Mouse (Mus musculus) kidney, adult 9 months (tissue): Measurements from ENCODE around the gene Adarb2.
A peak's percentile ranks its signal among the peaks of the same experiment; 100 is the strongest.

Experiments used
- DNase-seq: peaks from one replicate; pipeline ENCODE4 v3.0.0; 2022

Adarb2 gene

DNA sequence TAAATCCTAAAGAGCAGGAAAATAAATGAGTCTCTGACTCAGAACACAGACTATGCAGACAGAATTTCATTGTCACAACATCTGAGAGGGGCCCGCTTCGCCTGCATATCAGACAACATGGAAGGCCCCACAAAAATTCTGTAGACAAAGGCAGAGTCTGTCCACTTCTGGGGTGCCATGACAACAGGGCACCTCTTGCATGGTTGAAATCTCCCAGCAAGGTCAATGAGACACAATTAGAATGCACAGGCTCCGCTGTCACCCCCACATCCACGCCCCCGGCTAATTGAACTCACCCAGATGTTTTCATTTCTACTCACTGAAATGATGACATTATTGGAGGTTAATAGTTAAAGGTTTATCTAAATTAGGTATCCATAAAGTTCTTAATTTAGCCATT, 296.9 kb downstream of the Adarb2 start:
- peak; percentile 5 for DNase-seq

DNA sequence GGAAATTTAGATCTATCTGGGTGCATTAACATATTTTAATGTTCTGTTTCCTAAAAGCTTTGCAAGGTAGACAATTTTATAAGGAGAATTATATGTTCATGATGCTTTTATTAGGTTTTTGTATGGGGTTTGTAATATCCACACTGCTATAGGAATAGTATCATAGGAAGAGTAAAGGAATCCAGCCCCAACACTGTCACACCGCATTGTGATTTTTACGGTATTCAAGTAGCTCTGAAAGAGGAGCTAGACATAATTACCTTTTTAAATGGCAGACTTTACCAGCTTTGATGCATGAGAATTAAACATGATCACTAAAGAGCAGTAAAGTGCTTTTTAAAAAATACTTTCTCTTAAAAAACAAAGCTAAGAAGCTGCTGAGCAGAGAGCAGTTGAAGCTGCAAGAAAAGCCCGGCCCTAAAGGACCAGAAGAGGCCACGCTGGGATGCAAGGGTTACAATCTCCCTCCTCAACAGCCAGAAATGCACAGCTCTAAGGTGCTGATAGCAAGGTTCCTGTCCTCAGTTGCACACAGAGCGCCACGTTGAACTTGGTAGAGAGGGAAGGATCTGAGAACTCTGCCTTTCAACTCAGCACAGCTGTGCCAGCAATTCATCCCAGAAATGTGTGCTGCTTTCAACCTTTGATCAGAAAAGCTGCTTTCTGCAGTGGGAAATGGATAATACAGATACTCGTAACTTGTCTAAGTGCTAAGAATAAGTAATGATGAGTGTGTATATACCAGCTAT, 308.6 kb downstream of the Adarb2 start:
- DNase-seq = no peak

GRCm38 (mm10) chr13:8515979-8516715, 313.5 kb downstream of the Adarb2 start:
- DNase-seq = no peak

GRCm38 (mm10) chr13:8519204-8519603, 316.5 kb downstream of the Adarb2 start:
- no peak for DNase-seq

- no peak for DNase-seq
Measured at GRCm38 (mm10) chr13:8525748-8526631, 323.3 kb downstream of the Adarb2 start.

DNA sequence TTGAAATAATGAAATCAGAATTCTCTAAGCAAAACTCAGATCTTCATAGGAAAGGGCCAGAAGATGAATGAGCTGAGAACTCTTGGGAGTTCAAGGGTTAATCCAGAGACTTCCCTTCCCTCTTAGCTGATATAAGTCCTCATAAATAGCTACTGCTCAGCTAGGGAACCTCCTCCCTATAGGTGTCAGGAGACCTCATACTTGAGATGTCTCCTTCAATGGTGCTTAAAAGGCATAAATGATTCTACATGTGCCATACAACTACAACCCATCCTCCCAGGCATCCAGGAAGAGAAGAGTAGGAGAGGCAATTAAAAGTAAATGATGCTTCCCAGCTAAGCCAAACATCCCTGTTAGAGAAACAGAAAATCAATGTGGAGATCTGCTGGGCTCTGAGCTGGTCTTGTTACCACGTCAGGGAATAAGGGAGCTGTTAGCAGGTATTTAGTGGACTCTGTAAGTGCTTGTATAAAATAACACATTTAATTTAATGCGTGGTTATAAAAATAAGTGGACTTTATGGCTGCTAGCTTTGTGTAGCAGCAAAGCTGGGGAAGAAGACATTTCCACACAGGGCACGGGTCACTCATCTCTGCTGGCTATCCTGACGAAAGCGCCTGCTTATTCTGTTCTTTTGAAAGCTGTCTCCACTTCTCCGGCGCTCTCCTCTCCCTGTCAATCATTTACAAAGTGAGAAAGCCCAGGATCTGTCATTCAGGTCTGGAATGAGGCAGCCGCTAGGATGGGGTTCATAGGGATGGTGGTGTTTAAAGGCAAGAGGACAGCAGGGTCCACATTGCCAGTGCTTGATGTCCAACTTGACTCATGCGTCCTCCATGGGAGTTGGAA, 331.8 kb downstream of the Adarb2 start:
- no peak for DNase-seq

DNA sequence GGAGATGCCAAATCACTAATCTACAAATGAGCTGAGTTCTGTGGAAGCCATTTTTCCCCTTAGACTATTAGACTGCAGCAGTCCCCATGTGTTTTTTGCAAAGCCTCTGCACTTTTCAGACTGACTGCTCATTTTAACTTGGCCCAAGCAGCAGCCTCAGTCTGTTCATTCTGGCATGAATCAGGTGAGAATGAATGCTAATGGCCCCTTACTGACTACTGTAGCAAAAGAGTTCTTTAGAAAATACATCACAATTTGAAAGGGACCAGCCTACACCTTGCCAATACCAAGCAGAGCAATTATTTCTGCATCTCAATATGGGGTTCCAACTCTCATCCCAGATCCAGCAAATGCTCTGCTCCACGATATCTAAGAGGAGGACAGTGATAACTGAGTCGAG, 335.8 kb downstream of the Adarb2 start:
- no peak for DNase-seq

GRCm38 (mm10) chr13:8538896-8539295, 336.2 kb downstream of the Adarb2 start:
- no peak for DNase-seq

GRCm38 (mm10) chr13:8542684-8543083, 340.0 kb downstream of the Adarb2 start:
- DNase-seq = no peak

DNA sequence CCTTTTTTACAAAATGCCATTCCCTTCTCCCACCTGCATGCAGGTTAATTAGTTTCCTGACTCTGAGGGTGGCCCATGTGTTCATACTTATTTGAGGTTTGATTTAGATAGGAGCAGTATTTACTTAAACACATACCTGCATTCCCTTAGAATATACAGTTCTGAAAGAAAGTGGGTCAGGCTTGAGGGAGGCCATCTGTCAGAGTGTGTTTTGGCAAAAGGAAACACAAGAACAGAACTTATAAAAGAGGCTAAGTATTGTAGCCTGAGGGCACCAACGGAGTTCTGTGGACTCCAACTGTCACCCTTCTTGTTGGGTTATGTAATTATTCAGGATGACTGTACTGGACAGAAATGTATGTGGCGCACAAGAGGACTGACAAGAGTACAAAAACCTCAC, 349.6 kb downstream of the Adarb2 start:
- no peak for DNase-seq

DNA sequence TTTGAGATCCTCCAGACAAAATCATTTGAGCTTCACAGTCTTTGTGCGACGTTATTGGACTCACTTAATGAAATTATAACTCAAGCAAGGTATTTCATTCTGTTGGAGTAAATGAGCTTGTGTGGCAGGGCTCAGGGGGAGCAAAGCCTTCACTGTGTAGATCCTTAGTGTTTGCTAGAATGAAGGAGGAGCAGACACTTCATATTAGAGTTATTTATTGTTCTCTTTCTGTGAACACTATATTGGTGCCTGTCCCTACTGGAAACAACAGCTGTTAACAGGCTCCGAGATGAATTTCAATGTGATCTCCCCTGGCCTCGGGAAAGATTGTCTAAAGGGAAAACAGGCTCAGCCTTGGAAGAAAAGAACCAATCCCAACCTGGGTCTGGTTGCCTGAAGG, 355.1 kb downstream of the Adarb2 start:
- no peak for DNase-seq

GRCm38 (mm10) chr13:8560485-8560884, 357.8 kb downstream of the Adarb2 start:
- DNase-seq = no peak

- DNase-seq = no peak
Measured at GRCm38 (mm10) chr13:8563161-8563560, 360.5 kb downstream of the Adarb2 start.

- DNase-seq = no peak
Measured at GRCm38 (mm10) chr13:8567111-8568026, 364.7 kb downstream of the Adarb2 start.

DNA sequence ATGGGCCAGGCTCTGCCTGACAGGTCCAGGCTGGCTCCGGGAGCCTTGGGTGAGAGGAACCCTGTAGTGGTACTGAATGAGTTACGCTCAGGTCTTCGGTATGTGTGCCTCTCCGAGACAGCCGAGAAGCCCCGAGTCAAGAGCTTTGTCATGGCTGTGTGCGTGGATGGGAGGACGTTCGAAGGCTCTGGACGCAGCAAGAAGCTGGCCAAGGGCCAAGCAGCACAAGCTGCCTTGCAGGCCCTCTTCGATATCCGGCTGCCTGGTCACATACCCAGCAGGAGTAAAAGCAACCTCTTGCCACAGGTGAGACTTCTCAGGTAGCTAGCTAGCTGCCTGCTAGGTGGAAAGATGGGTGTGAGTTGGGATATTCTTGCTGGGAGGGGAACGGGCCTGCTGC, 367.6 kb downstream of the Adarb2 start:
- DNase-seq = no peak

DNA sequence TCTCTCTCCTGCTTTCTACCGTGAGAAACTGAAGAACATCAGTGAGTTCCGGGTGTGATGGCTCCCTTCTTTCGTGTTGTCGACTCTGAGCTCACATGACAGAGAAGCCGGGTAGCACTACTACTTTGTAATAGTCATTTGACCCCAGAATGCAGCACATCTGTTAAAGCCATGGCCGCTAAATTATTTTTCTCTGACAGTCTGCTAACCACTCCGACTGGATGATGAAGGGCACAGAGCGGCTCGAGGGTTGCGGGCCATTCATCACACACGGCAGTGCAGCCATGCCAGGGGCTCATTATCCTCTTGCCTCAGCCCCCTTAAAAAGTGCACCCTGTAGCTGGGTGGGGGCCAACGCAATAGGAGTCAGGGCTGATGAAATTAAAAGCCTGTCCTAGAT, 371.2 kb downstream of the Adarb2 start:
- DNase-seq = no peak

- no peak for DNase-seq
Measured at GRCm38 (mm10) chr13:8584257-8585005, 381.8 kb downstream of the Adarb2 start.

- DNase-seq = no peak
Measured at GRCm38 (mm10) chr13:8587447-8587846, 384.8 kb downstream of the Adarb2 start.

GRCm38 (mm10) chr13:8590460-8590859, 387.8 kb downstream of the Adarb2 start:
- no peak for DNase-seq

DNA sequence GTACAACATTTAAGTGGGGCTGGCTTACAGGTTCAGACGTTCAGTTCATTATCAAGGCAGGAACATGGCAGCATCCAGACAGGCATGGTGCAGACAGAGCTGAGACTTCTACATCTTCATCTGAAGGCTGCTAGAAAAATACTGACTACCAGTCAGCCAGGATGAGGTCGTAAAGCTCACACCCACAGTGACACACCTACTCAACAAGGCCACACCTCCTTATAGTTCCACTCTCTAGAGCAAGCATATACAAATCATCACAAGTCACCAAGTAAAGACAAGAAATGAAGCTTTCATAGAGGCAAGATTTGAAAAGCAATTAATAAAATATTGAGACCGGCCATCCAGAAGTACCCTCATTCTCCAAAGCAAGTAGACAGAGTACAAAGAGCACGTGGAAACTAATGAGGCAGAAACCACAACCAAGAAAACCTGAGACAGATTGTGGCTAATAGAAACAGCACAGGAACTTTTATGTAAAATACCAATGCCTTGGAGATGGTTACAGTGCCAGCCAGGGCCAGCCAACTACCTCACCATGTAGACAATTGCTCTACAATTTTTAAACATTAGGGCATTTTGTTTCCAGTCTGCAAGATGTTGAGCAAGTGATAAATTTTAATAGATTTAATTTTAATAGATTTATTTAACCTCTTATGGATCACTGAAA, 394.4 kb downstream of the Adarb2 start:
- DNase-seq = no peak
